Mouse (Mus musculus): Measurements from ENCODE around the gene Snrnp70.

DNA sequence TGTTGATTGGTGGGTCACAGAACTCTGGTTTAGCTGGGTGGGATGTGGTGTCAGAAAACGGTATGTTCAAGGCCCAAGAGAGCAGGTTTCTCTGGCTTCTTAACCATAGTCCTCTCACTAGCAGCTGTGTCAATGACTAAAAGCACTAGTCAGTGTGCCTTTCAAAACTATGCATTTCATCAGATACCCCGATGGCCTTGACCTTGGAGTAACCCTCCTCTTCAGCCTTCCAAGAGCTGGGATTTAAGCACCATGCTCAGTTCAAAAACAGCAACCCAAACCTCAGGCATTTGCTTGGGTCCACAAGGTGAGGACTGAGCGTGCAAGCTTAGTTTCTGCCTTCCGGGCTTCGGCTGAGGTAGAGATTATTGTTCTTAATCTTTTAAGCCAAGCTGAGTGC lies 23.2 kb downstream of the Snrnp70 start:
- TF ChIP-seq POLR2A (IDR thresholded peaks at IDR 0.05; ENCODE audit: borderline replicate concordance, control insufficient read depth, low read depth, low read length), result no peak
- TF ChIP-seq CTCF (IDR thresholded peaks at IDR 0.05; ENCODE audit: control insufficient read depth, insufficient read depth, low read length), result no peak
